Mouse (Mus musculus): ENCODE results near the gene Lbhd1.

Gene Lbhd1

GRCm38 (mm10) chr19:8871267-8872186, 12.0 kb upstream of the Lbhd1 start, which contains the start of gene Ubxn1:
Ubxn1 (plus strand) TSS chr19:8871496.
- in situ Hi-C loops (cut with MboI, MseI), result no loop called here

- in situ Hi-C loops (cut with MboI, MseI), result no loop called here
Measured at GRCm38 (mm10) chr19:8872266-8872840, 11.2 kb upstream of the Lbhd1 start.

GRCm38 (mm10) chr19:8875031-8875430, 8.5 kb upstream of the Lbhd1 start:
- in situ Hi-C loops (cut with MboI, MseI), result no loop called here

- in situ Hi-C loops (cut with MboI, MseI), result no loop called here
Measured at GRCm38 (mm10) chr19:8880311-8881033, 3.1 kb upstream of the Lbhd1 start, which contains the start of gene Uqcc3. Uqcc3 (minus strand) TSS chr19:8880923.

- in situ Hi-C loops (cut with MboI, MseI), result no loop called here
Measured at GRCm38 (mm10) chr19:8881034-8881392, 2.5 kb upstream of the Lbhd1 start.

GRCm38 (mm10) chr19:8886916-8887584, 3.5 kb downstream of the Lbhd1 start:
- in situ Hi-C loops (cut with MboI, MseI), result no loop called here

GRCm38 (mm10) chr19:8887585-8888463, 4.3 kb downstream of the Lbhd1 start:
- in situ Hi-C loops (cut with MboI, MseI), result no loop called here

GRCm38 (mm10) chr19:8888511-8889385, 5.2 kb downstream of the Lbhd1 start, which contains the start of the genes 1810009A15Rik and Gm49416:
1810009A15Rik (plus strand) TSS chr19:8888853.
Gm49416 (plus strand) TSS chr19:8888926.
- in situ Hi-C loops (cut with MboI, MseI), result no loop called here

GRCm38 (mm10) chr19:8892829-8893766, 9.6 kb downstream of the Lbhd1 start, which contains the start of gene Ints5:
Ints5 (plus strand) TSS chr19:8893005.
- in situ Hi-C loops (cut with MboI, MseI), result no loop called here

GRCm38 (mm10) chr19:8895397-8895960, 11.9 kb downstream of the Lbhd1 start:
- in situ Hi-C loops (cut with MboI, MseI), result loop anchor here (5.0 kb wide), 1 partner anchor 47 kb away; the partner anchor contains the start of gene Mta2

- in situ Hi-C loops (cut with MboI, MseI), result loop anchor here (5.0 kb wide), 1 partner anchor 46 kb away; the partner anchor contains the start of gene Mta2
Measured at GRCm38 (mm10) chr19:8896231-8896630, 12.7 kb downstream of the Lbhd1 start.

- in situ Hi-C loops (cut with MboI, MseI), result loop anchor here (5.0 kb wide), 1 partner anchor 45 kb away; the partner anchor contains the start of gene Mta2
Measured at GRCm38 (mm10) chr19:8897211-8897864, 13.8 kb downstream of the Lbhd1 start.

GRCm38 (mm10) chr19:8897865-8898495, 14.4 kb downstream of the Lbhd1 start, which contains the start of gene Ganab:
Ganab (plus strand) TSS chr19:8898071.
- in situ Hi-C loops (cut with MboI, MseI), result loop anchor here (5.0 kb wide), 1 partner anchor 44 kb away; the partner anchor contains the start of gene Mta2

GRCm38 (mm10) chr19:8898576-8898975, 15.0 kb downstream of the Lbhd1 start:
- in situ Hi-C loops (cut with MboI, MseI), result loop anchor here (5.0 kb wide), 1 partner anchor 44 kb away; the partner anchor contains the start of gene Mta2

GRCm38 (mm10) chr19:8899079-8899478, 15.5 kb downstream of the Lbhd1 start:
- in situ Hi-C loops (cut with MboI, MseI), result loop anchor here (5.0 kb wide), 1 partner anchor 43 kb away; the partner anchor contains the start of gene Mta2

GRCm38 (mm10) chr19:8903412-8903811, 19.9 kb downstream of the Lbhd1 start:
- in situ Hi-C loops (cut with MboI, MseI), result loop anchor here (10.0 kb wide), 1 partner anchor 79 kb away; the partner anchor contains the start of genes AC129217.1 and Hnrnpul2
